Mouse (Mus musculus) bone marrow, adult 2 months (tissue): ENCODE data around the gene Pde4d. TPM values are rescaled to one million over a fixed set of nuclear protein-coding genes. Genes with fewer than 3 reads are reported as not detected.

Experiments
- H3K27ac ChIP-seq: fragments of 200-500 bp; 2 replicates; pipeline ENCODE4 v1.5.1; 2012; ENCODE audit warnings: low read depth, mild to moderate bottlenecking, control low read depth, inconsistent platforms, low read length; ENCODE audit not compliant: control insufficient read depth, poor library complexity, insufficient read depth
- H3K4me1 ChIP-seq: fragments of 200-500 bp; 2 replicates; pipeline ENCODE4 v1.6.1; 2011; ENCODE audit warnings: low read length; ENCODE audit not compliant: control insufficient read depth, insufficient read depth
- H3K4me3 ChIP-seq: fragments of 200-500 bp; replicated peaks from 2 replicates; pipeline ENCODE3; 2011; ENCODE audit warnings: mild to moderate bottlenecking, low read depth, low read length, control low read depth; ENCODE audit not compliant: control insufficient read depth
- CTCF ChIP-seq: fragments of 200-500 bp; IDR thresholded peaks from 2 replicates; pipeline ENCODE4 v1.5.1; 2011; ENCODE audit warnings: low read length, control low read depth; ENCODE audit not compliant: control insufficient read depth, insufficient read depth
- POLR2A ChIP-seq: fragments of 200-500 bp; IDR thresholded peaks from 2 replicates; pipeline ENCODE4 v1.6.1; 2011; ENCODE audit warnings: low read depth, mild to moderate bottlenecking, control low read depth, low read length, borderline replicate concordance; ENCODE audit not compliant: control insufficient read depth
- WGBS: fragments of 180-500 bp; shearing (Covaris S2); methylation state at CpG from one replicate; pipeline ENCODE4 v1.1.7; 2018; 5-methylcytosine and 5-hydroxymethylcytosine counted together
- polyA plus RNA-seq: library from polyadenylated mRNA; stranded (reverse); fragments of >200 nt; gene quantifications from 2 replicates; pipeline ENCODE4 v1.2.4, GENCODE M21; 2011; ENCODE audit warnings: low replicate concordance; ENCODE audit not compliant: missing spikeins, insufficient read depth, insufficient read length

Gene Pde4d
- polyA plus RNA-seq, 1 experiment = 17.6 TPM

GRCm38 (mm10) chr13:109921336-109922038 lies 1471.7 kb downstream of the Pde4d start:
- WGBS = 55% methylated on average over 17 of the region's 17 CpGs
- TF ChIP-seq POLR2A (no peak), CTCF (no peak)

GRCm38 (mm10) chr13:109922228-109922627 lies 1472.5 kb downstream of the Pde4d start:
- peaks cover 1% of the 10 kb centered on the region; the same call in 1 of the 2 replicates for H3K4me1 ChIP-seq
- H3K4me3 ChIP-seq = no peak overlapping the region
- H3K27ac ChIP-seq = no peak overlapping the region
- 2% methylated on average over 4 of the region's 4 CpGs for WGBS
- TF ChIP-seq CTCF (no peak), POLR2A (no peak)

More at GRCm38 (mm10) chr13:109921336-109922038, 1471.7 kb downstream of the Pde4d start:
- Histone ChIP-seq H3K4me3 (no peak overlapping the region), H3K4me1 (peaks cover under 1% of the 10 kb centered on the region; the same call in 1 of the 2 replicates), H3K27ac (no peak overlapping the region)

GRCm38 (mm10) chr13:109922782-109923181 lies 1473.0 kb downstream of the Pde4d start:
- H3K27ac ChIP-seq = no peak overlapping the region
- no peak for TF ChIP-seq POLR2A
- TF ChIP-seq CTCF = no peak
- no peak overlapping the region for H3K4me3 ChIP-seq
- 64% methylated on average over 12 of the region's 12 CpGs for WGBS
- peaks cover 1% of the 10 kb centered on the region; the same call in 1 of the 2 replicates for H3K4me1 ChIP-seq

GRCm38 (mm10) chr13:109924771-109925170 lies 1475.0 kb downstream of the Pde4d start:
- no peak overlapping the region for H3K27ac ChIP-seq
- H3K4me3 ChIP-seq = no peak overlapping the region
- peaks cover 1% of the 10 kb centered on the region; the same call in 1 of the 2 replicates for H3K4me1 ChIP-seq
- TF ChIP-seq CTCF (no peak), POLR2A (no peak)
- WGBS = 88% methylated on average over 15 of the region's 15 CpGs

GRCm38 (mm10) chr13:109926277-109926920 lies 1476.7 kb downstream of the Pde4d start:
- H3K4me3 ChIP-seq = peak overlapping the region; percentile 14
- 13% methylated on average over 15 of the region's 15 CpGs for WGBS
- H3K4me1 ChIP-seq = peaks cover 1% of the 10 kb centered on the region; the same call in 1 of the 2 replicates
- TF ChIP-seq CTCF (no peak), POLR2A (no peak)
- no peak overlapping the region for H3K27ac ChIP-seq

GRCm38 (mm10) chr13:109927782-109928181 lies 1478.0 kb downstream of the Pde4d start:
- Histone ChIP-seq H3K4me3 (no peak overlapping the region), H3K27ac (no peak overlapping the region), H3K4me1 (peaks cover 1% of the 10 kb centered on the region; the same call in 1 of the 2 replicates)
- TF ChIP-seq CTCF = no peak
- no peak for TF ChIP-seq POLR2A
- WGBS = 64% methylated on average over 2 of the region's 2 CpGs

GRCm38 (mm10) chr13:109932688-109933087 lies 1482.9 kb downstream of the Pde4d start:
- 21% methylated on average over 13 of the region's 13 CpGs for WGBS
- Histone ChIP-seq H3K4me3 (no peak overlapping the region), H3K27ac (peak overlapping the region; percentile 48; the same call in 1 of the 2 replicates), H3K4me1 (no peaks in the 10 kb centered on the region; the same call in 1 of the 2 replicates)
- TF ChIP-seq POLR2A (no peak), CTCF (no peak)

GRCm38 (mm10) chr13:109933554-109933953 lies 1483.8 kb downstream of the Pde4d start:
- 71% methylated on average over 7 of the region's 7 CpGs for WGBS
- Histone ChIP-seq H3K4me1 (no peaks in the 10 kb centered on the region; the same call in 1 of the 2 replicates), H3K27ac (no peak overlapping the region), H3K4me3 (no peak overlapping the region)
- TF ChIP-seq POLR2A (no peak), CTCF (no peak)
